Mouse (Mus musculus) neural tube, embryonic 14.5 days (tissue): Measurements from ENCODE around the gene Rft1. TPM values are rescaled to one million over a fixed set of nuclear protein-coding genes. Genes with fewer than 3 reads are reported as not detected.
"Not testable (repeated sequence)": the region's sequence is repeated elsewhere in the genome, so short reads cannot be mapped to it uniquely, and the experiment has no call there.

ENCODE experiments used
- ATAC-seq: fragments of 200-750 bp; cut with Nextera tagmentation; 2 replicates; pipeline ENCODE4 v1.8.0; 2017; ENCODE audit warnings: low read depth, mild to moderate bottlenecking, moderate TSS enrichment, moderate library complexity
- H3K27ac ChIP-seq: fragments of 300-500 bp; sonication (generic); 2 replicates; pipeline ENCODE4 v1.5.1; 2014; ENCODE audit warnings: low read depth, mild to moderate bottlenecking, control low read depth, low read length, moderate library complexity, mixed read lengths
- H3K27me3 ChIP-seq: fragments of 300-500 bp; sonication (generic); 2 replicates; pipeline ENCODE4 v1.6.1; 2014; ENCODE audit warnings: low read length; ENCODE audit not compliant: control insufficient read depth, insufficient read depth
- H3K36me3 ChIP-seq: fragments of 300-500 bp; sonication (generic); 2 replicates; pipeline ENCODE4 v1.6.1; 2014; ENCODE audit warnings: low read length, mixed read lengths; ENCODE audit not compliant: control insufficient read depth, insufficient read depth
- H3K4me1 ChIP-seq: fragments of 300-500 bp; sonication (generic); 2 replicates; pipeline ENCODE4 v1.6.1; 2014; ENCODE audit warnings: low read length; ENCODE audit not compliant: control insufficient read depth, insufficient read depth
- H3K4me2 ChIP-seq: fragments of 300-500 bp; sonication (generic); 2 replicates; pipeline ENCODE4 v1.6.1; 2014; ENCODE audit warnings: mild to moderate bottlenecking, low read depth, low read length, control low read depth
- H3K4me3 ChIP-seq: fragments of 300-500 bp; sonication (generic); 2 replicates; pipeline ENCODE4 v1.5.1; 2014; ENCODE audit warnings: low read depth, low read length, control low read depth, mixed read lengths
- H3K9ac ChIP-seq: fragments of 300-500 bp; sonication (generic); replicated peaks from 2 replicates; pipeline ENCODE4 v1.6.1; 2014; ENCODE audit warnings: low read depth, mild to moderate bottlenecking, control low read depth, low read length, mixed read lengths
- H3K9me3 ChIP-seq: fragments of 300-500 bp; sonication (generic); 2 replicates; pipeline ENCODE4 v1.6.1; 2016; ENCODE audit warnings: low read length; ENCODE audit not compliant: control insufficient read depth
- WGBS: fragments of 180-500 bp; shearing (Covaris S2); extraction: QIAGEN DNeasy Blood & Tissue Kit; methylation state at CpG from one replicate; pipeline ENCODE4 v1.1.7; 2014; 5-methylcytosine and 5-hydroxymethylcytosine counted together
- polyA plus RNA-seq: library from polyadenylated mRNA; unstranded; fragments of >200 nt; fragmentation: Nextera tagmentation; extraction: Ambion mirVana; gene quantifications from 2 replicates; pipeline ENCODE4 v1.2.1, GENCODE M21; 2014

The Rft1 gene
- polyA plus RNA-seq, 1 experiment from 2014 or later: 7.6 TPM

GRCm38 (mm10) chr14:30704098-30704855 lies 50.1 kb downstream of the Rft1 start:
- no peak overlapping the region for H3K4me3 ChIP-seq
- no peak overlapping the region for H3K9ac ChIP-seq
- no peak overlapping the region for H3K4me2 ChIP-seq
- no peaks in the 10 kb centered on the region for H3K4me1 ChIP-seq
- no peaks in the 10 kb centered on the region for H3K9me3 ChIP-seq
- H3K27ac ChIP-seq: no peak overlapping the region
- H3K27me3 ChIP-seq: no peaks in the 10 kb centered on the region
- ATAC-seq: no peak
- H3K36me3 ChIP-seq: no peaks in the 10 kb centered on the region
- 86% methylated on average over 8 of the region's 8 CpGs for WGBS

GRCm38 (mm10) chr14:30711892-30712291 lies 57.7 kb downstream of the Rft1 start:
- H3K4me1 ChIP-seq: peaks cover 2% of the 10 kb centered on the region; the same call in 1 of the 2 replicates
- peaks cover 2% of the 10 kb centered on the region; the same call in 1 of the 2 replicates for H3K27me3 ChIP-seq
- ATAC-seq: no peak
- 89% methylated on average over 2 of the region's 2 CpGs for WGBS
- no peaks in the 10 kb centered on the region for H3K9me3 ChIP-seq
- H3K9ac ChIP-seq: no peak overlapping the region
- H3K4me2 ChIP-seq: no peak overlapping the region
- no peak overlapping the region for H3K27ac ChIP-seq
- no peak overlapping the region for H3K4me3 ChIP-seq
- no peaks in the 10 kb centered on the region for H3K36me3 ChIP-seq

GRCm38 (mm10) chr14:30713769-30714168 lies 59.6 kb downstream of the Rft1 start:
- no peaks in the 10 kb centered on the region for H3K9me3 ChIP-seq
- peaks cover 2% of the 10 kb centered on the region; the same call in 1 of the 2 replicates for H3K27me3 ChIP-seq
- WGBS: 87% methylated on average over 1 of the region's 1 CpGs
- peaks cover 7% of the 10 kb centered on the region; the same call in 1 of the 2 replicates for H3K4me1 ChIP-seq
- H3K4me3 ChIP-seq: no peak overlapping the region
- ATAC-seq: no peak
- no peak overlapping the region for H3K27ac ChIP-seq
- no peak overlapping the region for H3K4me2 ChIP-seq
- no peak overlapping the region for H3K9ac ChIP-seq
- no peaks in the 10 kb centered on the region for H3K36me3 ChIP-seq

- peaks cover 7% of the 10 kb centered on the region; the same call in 1 of the 2 replicates for H3K4me1 ChIP-seq
- peak within 1 kb of the TSS; percentile 93 for H3K27ac ChIP-seq
- H3K4me3 ChIP-seq: peak within 1 kb of the TSS; percentile 92
- H3K36me3 ChIP-seq: no peaks in the 10 kb centered on the region
- H3K27me3 ChIP-seq: peaks cover 2% of the 10 kb centered on the region; the same call in 1 of the 2 replicates
- peak; percentile 77 for ATAC-seq
- 2% methylated on average over 70 of the region's 87 CpGs for WGBS
- no peaks in the 10 kb centered on the region for H3K9me3 ChIP-seq
- H3K9ac ChIP-seq: peak within 1 kb of the TSS; percentile 81
- peak within 1 kb of the TSS; percentile 79 for H3K4me2 ChIP-seq
Measured at GRCm38 (mm10) chr14:30714799-30715617, 60.8 kb downstream of the Rft1 start, which contains the start of gene Sfmbt1. TSS of gene Sfmbt1 (plus strand) at chr14:30714849.

GRCm38 (mm10) chr14:30715618-30716050 lies 61.5 kb downstream of the Rft1 start:
- H3K27me3 ChIP-seq: peaks cover 2% of the 10 kb centered on the region; the same call in 1 of the 2 replicates
- peak; percentile 89 for ATAC-seq
- no peaks in the 10 kb centered on the region for H3K9me3 ChIP-seq
- H3K36me3 ChIP-seq: no peaks in the 10 kb centered on the region
- under 1% methylated on average over 51 of the region's 68 CpGs for WGBS
- H3K9ac ChIP-seq: peak overlapping the region; percentile 81
- H3K4me2 ChIP-seq: peak overlapping the region; percentile 79
- H3K27ac ChIP-seq: peak overlapping the region; percentile 93
- H3K4me3 ChIP-seq: peak overlapping the region; percentile 92
- H3K4me1 ChIP-seq: peaks cover 7% of the 10 kb centered on the region; the same call in 1 of the 2 replicates

GRCm38 (mm10) chr14:30716051-30716952 lies 62.1 kb downstream of the Rft1 start:
- Histone ChIP-seq H3K9me3 (no peaks in the 10 kb centered on the region), H3K4me3 (peak overlapping the region; percentile 92), H3K4me1 (peaks cover 7% of the 10 kb centered on the region; the same call in 1 of the 2 replicates), H3K36me3 (no peaks in the 10 kb centered on the region), H3K9ac (peak overlapping the region; percentile 81), H3K27me3 (peaks cover 2% of the 10 kb centered on the region; the same call in 1 of the 2 replicates), H3K4me2 (peak overlapping the region; percentile 79), H3K27ac (peak overlapping the region; percentile 93)
- peak; percentile 64 for ATAC-seq
- WGBS: under 1% methylated on average over 65 of the region's 106 CpGs

- 4% methylated on average over 7 of the region's 7 CpGs for WGBS
Measured at GRCm38 (mm10) chr14:30716953-30717285, 62.8 kb downstream of the Rft1 start.

GRCm38 (mm10) chr14:30718696-30719095 lies 64.5 kb downstream of the Rft1 start:
- H3K27ac ChIP-seq, H3K36me3 ChIP-seq, ATAC-seq, H3K27me3 ChIP-seq, H3K4me3 ChIP-seq, H3K9ac ChIP-seq, H3K4me1 ChIP-seq, H3K9me3 ChIP-seq, H3K4me2 ChIP-seq: not testable (repeated sequence)
- WGBS: 96% methylated on average over 1 of the region's 1 CpGs

More at GRCm38 (mm10) chr14:30716953-30717285, 62.8 kb downstream of the Rft1 start:
- Histone ChIP-seq H3K4me3 (peak overlapping the region; percentile 92), H3K4me2 (peak overlapping the region; percentile 79), H3K27me3 (peaks cover 2% of the 10 kb centered on the region; the same call in 1 of the 2 replicates), H3K9ac (peak overlapping the region; percentile 81), H3K4me1 (peaks cover 7% of the 10 kb centered on the region; the same call in 1 of the 2 replicates), H3K27ac (no peak overlapping the region), H3K9me3 (no peaks in the 10 kb centered on the region), H3K36me3 (no peaks in the 10 kb centered on the region)
- ATAC-seq: no peak
